Mouse (Mus musculus) small intestine, adult 2 months (tissue): ENCODE measurements around the gene Gstm7. TPM values are rescaled to one million over a fixed set of nuclear protein-coding genes. Genes with fewer than 3 reads are reported as not detected.
"Not testable (repeated sequence)": the region's sequence is repeated elsewhere in the genome, so short reads cannot be mapped to it uniquely, and the experiment has no call there.

Source experiments
- H3K27ac ChIP-seq: fragments of 200-500 bp; 2 replicates; pipeline ENCODE4 v1.5.1; 2012; ENCODE audit warnings: low read depth, low read length, control low read depth, inconsistent platforms; ENCODE audit not compliant: insufficient read depth
- H3K27me3 ChIP-seq: fragments of 200-500 bp; 2 replicates; pipeline ENCODE4 v1.6.1; 2012; ENCODE audit warnings: mild to moderate bottlenecking, moderate library complexity, low read length, inconsistent platforms; ENCODE audit not compliant: control insufficient read depth, insufficient read depth
- H3K36me3 ChIP-seq: fragments of 200-500 bp; 2 replicates; pipeline ENCODE4 v1.6.1; 2012; ENCODE audit warnings: mild to moderate bottlenecking, low read length, control low read depth, inconsistent platforms; ENCODE audit not compliant: control insufficient read depth, insufficient read depth
- H3K4me1 ChIP-seq: fragments of 200-500 bp; 2 replicates; pipeline ENCODE4 v1.6.1; 2012; ENCODE audit warnings: low read length, inconsistent platforms, mixed read lengths; ENCODE audit not compliant: control insufficient read depth, insufficient read depth, insufficient read length
- H3K4me3 ChIP-seq: fragments of 200-500 bp; 2 replicates; pipeline ENCODE4 v1.5.1; 2012; ENCODE audit warnings: low read depth, mild to moderate bottlenecking, control low read depth, inconsistent platforms, low read length, moderate library complexity
- CTCF ChIP-seq: fragments of 200-500 bp; IDR thresholded peaks from 2 replicates; pipeline ENCODE4 v1.5.1; 2012; ENCODE audit warnings: low read depth, mild to moderate bottlenecking, control low read depth, inconsistent platforms, low read length, moderate library complexity, mixed read lengths; ENCODE audit not compliant: insufficient replicate concordance, insufficient read length; ENCODE audit errors: extremely low read depth
- POLR2A ChIP-seq: fragments of 200-500 bp; IDR thresholded peaks from 2 replicates; pipeline ENCODE4 v1.6.1; 2012; ENCODE audit warnings: low read depth, mild to moderate bottlenecking, control low read depth, inconsistent platforms, low read length, moderate library complexity
- WGBS: fragments of 180-500 bp; shearing (Covaris S2); methylation state at CpG from one replicate; pipeline ENCODE4 v1.1.7; 2018; 5-methylcytosine and 5-hydroxymethylcytosine counted together
- polyA plus RNA-seq: library from polyadenylated mRNA; depleted of rRNA; stranded (reverse); fragments of >200 nt; gene quantifications from 2 replicates; pipeline ENCODE4 v1.2.3, GENCODE M21; 2012

Gene Gstm7
- polyA plus RNA-seq, 1 experiment: 9.4 TPM

- Histone ChIP-seq H3K36me3 (no peaks in the 10 kb centered on the region), H3K27ac (no peak overlapping the region), H3K27me3 (no peaks in the 10 kb centered on the region), H3K4me3 (no peak overlapping the region), H3K4me1 (peaks cover 3% of the 10 kb centered on the region; the same call in 1 of the 2 replicates)
- WGBS: 82% methylated on average over 11 of the region's 11 CpGs
- TF ChIP-seq POLR2A (no peak), CTCF (no peak)
Observed at GRCm38 (mm10) chr3:107950531-107950930, 18.9 kb upstream of the Gstm7 start.

- WGBS: 37% methylated on average over 1 of the region's 1 CpGs
- H3K27ac ChIP-seq: not testable (repeated sequence)
Observed at GRCm38 (mm10) chr3:107949461-107949860, 17.8 kb upstream of the Gstm7 start.

GRCm38 (mm10) chr3:107945729-107946128 is 14.1 kb upstream of the Gstm7 start:
- Histone ChIP-seq H3K27me3 (no peaks in the 10 kb centered on the region), H3K36me3 (no peaks in the 10 kb centered on the region), H3K4me3 (no peak overlapping the region), H3K27ac (no peak overlapping the region), H3K4me1 (no peaks in the 10 kb centered on the region; the same call in 1 of the 2 replicates)
- 75% methylated on average over 4 of the region's 4 CpGs for WGBS
- TF ChIP-seq POLR2A: no peak
- TF ChIP-seq CTCF: no peak

More at GRCm38 (mm10) chr3:107949461-107949860, 17.8 kb upstream of the Gstm7 start:
- H3K27me3 ChIP-seq, H3K4me3 ChIP-seq, H3K4me1 ChIP-seq, H3K36me3 ChIP-seq: not testable (repeated sequence)

- WGBS: 18% methylated on average over 20 of the region's 20 CpGs
- peak; percentile 69; the same call in 1 of the 2 replicates for TF ChIP-seq POLR2A
- peak; percentile 69; the same call in 1 of the 2 replicates for TF ChIP-seq CTCF
- Histone ChIP-seq H3K4me1 (peaks cover 5% of the 10 kb centered on the region; the same call in 1 of the 2 replicates), H3K4me3 (peak within 1 kb of the TSS; percentile 61), H3K27ac (peak within 1 kb of the TSS; percentile 68), H3K36me3 (no peaks in the 10 kb centered on the region), H3K27me3 (no peaks in the 10 kb centered on the region)
Observed at GRCm38 (mm10) chr3:107943239-107943990, 11.8 kb upstream of the Gstm7 start, which contains the start of gene Gstm6. TSS of gene Gstm6 (minus strand) at chr3:107943749.

GRCm38 (mm10) chr3:107941261-107941660 is 9.6 kb upstream of the Gstm7 start:
- no peak overlapping the region for H3K4me3 ChIP-seq
- TF ChIP-seq POLR2A: no peak
- TF ChIP-seq CTCF: no peak
- no peaks in the 10 kb centered on the region for H3K36me3 ChIP-seq
- H3K27ac ChIP-seq: no peak overlapping the region
- peaks cover 5% of the 10 kb centered on the region; the same call in 1 of the 2 replicates for H3K4me1 ChIP-seq
- H3K27me3 ChIP-seq: no peaks in the 10 kb centered on the region
- 91% methylated on average over 4 of the region's 4 CpGs for WGBS

GRCm38 (mm10) chr3:107940524-107940923 is 8.9 kb upstream of the Gstm7 start:
- Histone ChIP-seq H3K4me1 (peaks cover 5% of the 10 kb centered on the region; the same call in 1 of the 2 replicates), H3K27ac (no peak overlapping the region), H3K27me3 (no peaks in the 10 kb centered on the region), H3K4me3 (no peak overlapping the region), H3K36me3 (no peaks in the 10 kb centered on the region)
- TF ChIP-seq CTCF (no peak), POLR2A (no peak)
- 79% methylated on average over 7 of the region's 7 CpGs for WGBS

GRCm38 (mm10) chr3:107939830-107940229 is 8.2 kb upstream of the Gstm7 start:
- H3K27me3 ChIP-seq: no peaks in the 10 kb centered on the region
- H3K27ac ChIP-seq: no peak overlapping the region
- TF ChIP-seq POLR2A (no peak), CTCF (no peak)
- H3K36me3 ChIP-seq: no peaks in the 10 kb centered on the region
- peaks cover 5% of the 10 kb centered on the region; the same call in 1 of the 2 replicates for H3K4me1 ChIP-seq
- WGBS: 71% methylated on average over 4 of the region's 4 CpGs
- H3K4me3 ChIP-seq: no peak overlapping the region
